Mouse (Mus musculus) midbrain, embryonic 10.5 days (tissue): ENCODE measurements around the gene BC107364. TPM values are rescaled to one million over a fixed set of nuclear protein-coding genes. Genes with fewer than 3 reads are reported as not detected.
A peak's percentile ranks its signal among the peaks of the same experiment; 100 is the strongest.
"Not testable (repeated sequence)": the region's sequence is repeated elsewhere in the genome, so short reads cannot be mapped to it uniquely, and the experiment has no call there.

Source experiments
- DNase-seq: peaks from one replicate; pipeline ENCODE4 v3.0.0-alpha.2; 2017; ENCODE audit warnings: low spot score
- H3K27ac ChIP-seq: fragments of 300-500 bp; sonication (generic); replicated peaks from 2 replicates; pipeline ENCODE4 v1.5.1; 2016; ENCODE audit warnings: mild to moderate bottlenecking
- H3K27me3 ChIP-seq: fragments of 300-500 bp; sonication (generic); 2 replicates; pipeline ENCODE4 v1.6.1; 2016; ENCODE audit warnings: low read depth, mild to moderate bottlenecking; ENCODE audit not compliant: poor library complexity, severe bottlenecking
- H3K36me3 ChIP-seq: fragments of 300-500 bp; sonication (generic); 2 replicates; pipeline ENCODE4 v1.6.1; 2016; ENCODE audit warnings: mild to moderate bottlenecking, moderate library complexity
- H3K4me1 ChIP-seq: fragments of 300-500 bp; sonication (generic); 2 replicates; pipeline ENCODE4 v1.6.1; 2016
- H3K4me3 ChIP-seq: fragments of 300-500 bp; sonication (generic); 2 replicates; pipeline ENCODE4 v1.5.1; 2016; ENCODE audit warnings: mild to moderate bottlenecking, moderate library complexity
- H3K9me3 ChIP-seq: fragments of 300-500 bp; sonication (generic); replicated peaks from 2 replicates; pipeline ENCODE4 v1.6.1; 2016; ENCODE audit warnings: mild to moderate bottlenecking
- WGBS: fragments of 180-500 bp; shearing (Covaris S2); methylation state at CpG from one replicate; pipeline ENCODE4 v1.1.7; 2016; 5-methylcytosine and 5-hydroxymethylcytosine counted together
- polyA plus RNA-seq: library from polyadenylated mRNA; unstranded; fragments of >200 nt; fragmentation: Nextera tagmentation; extraction: Ambion mirVana; gene quantifications from 2 replicates; pipeline ENCODE4 v1.2.1, GENCODE M21; 2016

The BC107364 gene
- polyA plus RNA-seq, 1 experiment from 2014 or later = 0.20 TPM

- Histone ChIP-seq H3K27me3 (peaks cover 51% of the 10 kb centered on the region), H3K36me3 (no peaks in the 10 kb centered on the region), H3K9me3 (no peaks in the 10 kb centered on the region), H3K4me1 (peaks cover 12% of the 10 kb centered on the region), H3K27ac (no peak overlapping the region), H3K4me3 (no peak overlapping the region)
- 83% methylated on average over 3 of the region's 3 CpGs for WGBS
- DNase-seq = no peak
Observed at GRCm38 (mm10) chr3:96481856-96482255, 29.8 kb upstream of the BC107364 start.

- Histone ChIP-seq H3K27ac (no peak overlapping the region), H3K27me3 (peaks cover 61% of the 10 kb centered on the region), H3K4me3 (no peak overlapping the region), H3K4me1 (peaks cover 12% of the 10 kb centered on the region), H3K36me3 (no peaks in the 10 kb centered on the region), H3K9me3 (no peaks in the 10 kb centered on the region)
- DNase-seq = no peak
- 93% methylated on average over 4 of the region's 4 CpGs for WGBS
Observed at GRCm38 (mm10) chr3:96480684-96481270, 28.7 kb upstream of the BC107364 start.

GRCm38 (mm10) chr3:96479249-96479648, 27.1 kb upstream of the BC107364 start:
- no peak overlapping the region for H3K4me3 ChIP-seq
- no peaks in the 10 kb centered on the region for H3K9me3 ChIP-seq
- H3K36me3 ChIP-seq = no peaks in the 10 kb centered on the region
- H3K27ac ChIP-seq = no peak overlapping the region
- no peak for DNase-seq
- peaks cover 11% of the 10 kb centered on the region for H3K4me1 ChIP-seq
- H3K27me3 ChIP-seq = peaks cover 64% of the 10 kb centered on the region
- WGBS = 20% methylated on average over 3 of the region's 3 CpGs

- H3K36me3 ChIP-seq = no peaks in the 10 kb centered on the region
- no peak for DNase-seq
- H3K27ac ChIP-seq = no peak overlapping the region
- 71% methylated on average over 6 of the region's 6 CpGs for WGBS
- peaks cover 69% of the 10 kb centered on the region for H3K27me3 ChIP-seq
- no peaks in the 10 kb centered on the region for H3K9me3 ChIP-seq
- no peak overlapping the region for H3K4me3 ChIP-seq
- peaks cover 11% of the 10 kb centered on the region for H3K4me1 ChIP-seq
Observed at GRCm38 (mm10) chr3:96477558-96477957, 25.5 kb upstream of the BC107364 start.

GRCm38 (mm10) chr3:96477084-96477483, 25.0 kb upstream of the BC107364 start:
- Histone ChIP-seq H3K27me3 (peaks cover 74% of the 10 kb centered on the region), H3K9me3 (no peaks in the 10 kb centered on the region), H3K4me3 (no peak overlapping the region), H3K4me1 (peaks cover 11% of the 10 kb centered on the region), H3K36me3 (no peaks in the 10 kb centered on the region), H3K27ac (no peak overlapping the region)
- WGBS = 43% methylated on average over 3 of the region's 3 CpGs
- DNase-seq = no peak

- peaks cover 67% of the 10 kb centered on the region for H3K27me3 ChIP-seq
- DNase-seq = peak; percentile 41
- 1% methylated on average over 44 of the region's 44 CpGs for WGBS
Observed at GRCm38 (mm10) chr3:96474909-96475655, 23.0 kb upstream of the BC107364 start.

GRCm38 (mm10) chr3:96473556-96473955, 21.4 kb upstream of the BC107364 start:
- H3K27me3 ChIP-seq = peaks cover 67% of the 10 kb centered on the region
- not testable (repeated sequence) for H3K4me3 ChIP-seq, H3K9me3 ChIP-seq, DNase-seq, H3K27ac ChIP-seq, H3K36me3 ChIP-seq
- peaks cover 11% of the 10 kb centered on the region for H3K4me1 ChIP-seq
- 72% methylated on average over 3 of the region's 3 CpGs for WGBS

More at GRCm38 (mm10) chr3:96474909-96475655, 23.0 kb upstream of the BC107364 start:
- H3K4me1 ChIP-seq = peaks cover 11% of the 10 kb centered on the region
- peak overlapping the region; percentile 55; the same call in 1 of the 2 replicates for H3K27ac ChIP-seq
- no peaks in the 10 kb centered on the region for H3K36me3 ChIP-seq
- no peaks in the 10 kb centered on the region for H3K9me3 ChIP-seq
- peak overlapping the region; percentile 61 for H3K4me3 ChIP-seq

GRCm38 (mm10) chr3:96472066-96472465, 20.0 kb upstream of the BC107364 start:
- DNase-seq = no peak
- 86% methylated on average over 5 of the region's 5 CpGs for WGBS
- H3K4me1 ChIP-seq = peaks cover 11% of the 10 kb centered on the region
- H3K36me3 ChIP-seq = no peaks in the 10 kb centered on the region
- H3K4me3 ChIP-seq = no peak overlapping the region
- no peaks in the 10 kb centered on the region for H3K9me3 ChIP-seq
- no peak overlapping the region for H3K27ac ChIP-seq
- H3K27me3 ChIP-seq = peaks cover 63% of the 10 kb centered on the region

GRCm38 (mm10) chr3:96469626-96470025, 17.5 kb upstream of the BC107364 start:
- DNase-seq = no peak
- Histone ChIP-seq H3K4me3 (no peak overlapping the region), H3K27ac (no peak overlapping the region), H3K4me1 (peaks cover 8% of the 10 kb centered on the region), H3K9me3 (no peaks in the 10 kb centered on the region), H3K36me3 (no peaks in the 10 kb centered on the region), H3K27me3 (peaks cover 60% of the 10 kb centered on the region)
- WGBS = 84% methylated on average over 3 of the region's 3 CpGs

- peaks cover 17% of the 10 kb centered on the region for H3K4me1 ChIP-seq
- DNase-seq, H3K36me3 ChIP-seq, H3K4me3 ChIP-seq, H3K27ac ChIP-seq, H3K9me3 ChIP-seq: not testable (repeated sequence)
- 88% methylated on average over 3 of the region's 3 CpGs for WGBS
- H3K27me3 ChIP-seq = peaks cover 52% of the 10 kb centered on the region
Observed at GRCm38 (mm10) chr3:96468335-96468734, 16.2 kb upstream of the BC107364 start.

GRCm38 (mm10) chr3:96467641-96468040, 15.5 kb upstream of the BC107364 start:
- Histone ChIP-seq H3K36me3 (no peaks in the 10 kb centered on the region), H3K4me3 (no peak overlapping the region), H3K9me3 (no peaks in the 10 kb centered on the region), H3K4me1 (peaks cover 17% of the 10 kb centered on the region), H3K27me3 (peaks cover 45% of the 10 kb centered on the region), H3K27ac (no peak overlapping the region)
- DNase-seq = no peak
- 89% methylated on average over 8 of the region's 8 CpGs for WGBS

GRCm38 (mm10) chr3:96463891-96464290, 11.8 kb upstream of the BC107364 start:
- no peaks in the 10 kb centered on the region for H3K9me3 ChIP-seq
- H3K4me1 ChIP-seq = peaks cover 17% of the 10 kb centered on the region
- peaks cover 36% of the 10 kb centered on the region for H3K27me3 ChIP-seq
- under 1% methylated on average over 25 of the region's 25 CpGs for WGBS
- peak; percentile 82 for DNase-seq
- H3K36me3 ChIP-seq = no peaks in the 10 kb centered on the region
- peak overlapping the region; percentile 47 for H3K4me3 ChIP-seq
- H3K27ac ChIP-seq = peak overlapping the region; percentile 59; the same call in 1 of the 2 replicates

- H3K4me1 ChIP-seq = peaks cover 12% of the 10 kb centered on the region
- not testable (repeated sequence) for H3K9me3 ChIP-seq, H3K36me3 ChIP-seq, H3K4me3 ChIP-seq, H3K27ac ChIP-seq, DNase-seq
- no CpG with 5 or more reads among the region's 19 CpGs for WGBS
- H3K27me3 ChIP-seq = peaks cover 17% of the 10 kb centered on the region
Observed at GRCm38 (mm10) chr3:96460568-96460870, 8.4 kb upstream of the BC107364 start.
